Comparison of ENCODE assay signal across 25 mouse cellular contexts in genomic region chr3:9505692-9506211, GRCm38 (mm10).
DNase-seq lines count a peak whose midpoint lies in the region; ATAC-seq lines count a peak whose summit lies in the region.
"Had no signal": no experiment of that assay in that cellular context is flagged by ENCODE, and none has a peak within 500 bp of the region (broad histone marks: within the 10 kb centered on the region; RNA-seq: fewer than 3 reads in every experiment).

No protein-coding gene starts in this region.

- 72% methylated on average over 6 of the region's 6 CpGs for WGBS in hindbrain, embryonic 13.5 days
- WGBS in hindbrain, embryonic 11.5 days = 74% methylated on average over 6 of the region's 6 CpGs
- WGBS in macrophage (ENCODE audit: missing documents) = 28% methylated on average over 6 of the region's 6 CpGs

- no peak overlapping the region for H3K4me3 ChIP-seq in hindbrain, embryonic 13.5 days
- H3K4me3 ChIP-seq in hindbrain, embryonic 11.5 days (ENCODE audit: low read depth, low read length) = no peak overlapping the region
- H3K4me3 ChIP-seq in megakaryocyte, embryonic 14.5 days (replicated peaks) = peak overlapping the region; percentile 74
- no peak overlapping the region for H3K4me3 ChIP-seq in macrophage (ENCODE audit: inconsistent target)
- H3K4me3 ChIP-seq: erythroblast, embryonic 14.5 days; heart, embryonic 10.5 days; midbrain, embryonic 10.5 days had no signal

- H3K79me2 ChIP-seq in macrophage (ENCODE audit: inconsistent target) = peaks cover 64% of the 10 kb centered on the region; the same call in 1 of the 2 replicates

- no peak for ATAC-seq in hindbrain, embryonic 13.5 days (ENCODE audit: low FRiP score)
- ATAC-seq in hindbrain, embryonic 11.5 days (ENCODE audit: low FRiP score) = no peak
- ATAC-seq in megakaryocyte, adult 5-6 weeks (ENCODE audit: poor library complexity, severe bottlenecking) = no peak
- ATAC-seq: CD4-positive, CD25-positive, alpha-beta regulatory T cell, adult 4 months; forebrain, embryonic 14.5 days; inflammation-experienced regulatory T-cells, adult 6 months; Patski had no signal

- peaks cover 17% of the 10 kb centered on the region for H3K4me1 ChIP-seq in hindbrain, embryonic 13.5 days (replicated peaks)
- 0 out of 2 replicates have a peak, but pooled peaks cover 3% of the 10 kb centered on the region for H3K4me1 ChIP-seq in hindbrain, embryonic 11.5 days (replicated peaks; ENCODE audit: control insufficient read depth, insufficient read depth, low read length)
- peaks cover 47% of the 10 kb centered on the region for H3K4me1 ChIP-seq in megakaryocyte, embryonic 14.5 days

- no peak overlapping the region for H3K9ac ChIP-seq in hindbrain, embryonic 13.5 days
- H3K9ac ChIP-seq in hindbrain, embryonic 11.5 days (ENCODE audit: low read depth, low read length) = no peak overlapping the region

- no peaks in the 10 kb centered on the region for H3K27me3 ChIP-seq in hindbrain, embryonic 13.5 days
- H3K27me3 ChIP-seq in hindbrain, embryonic 11.5 days (ENCODE audit: control insufficient read depth, insufficient read depth, low read length) = no peaks in the 10 kb centered on the region
- peaks cover 3% of the 10 kb centered on the region for H3K27me3 ChIP-seq in megakaryocyte, embryonic 14.5 days (replicated peaks)
- H3K27me3 ChIP-seq: Patski had no signal

- DNase-seq in cerebellum, postnatal 10 days = peak; percentile 45 to 64
- DNase-seq in cerebellum, adult 11-12 months = no peak
- DNase-seq in hindbrain, embryonic 11.5 days (ENCODE audit: low spot score) = no peak
- no peak for DNase-seq in cerebellum, postnatal 4 days (ENCODE audit: low spot score in 2 of 2)
- DNase-seq: adrenal gland, postnatal 14 days; cerebellum, adult 11 months; gastrocnemius, postnatal 14 days; kidney, adult 2 months; kidney, postnatal 25 days; liver; lung, postnatal 10 days; retina, postnatal 1 day; right cerebral cortex, postnatal 4 days; thymus, postnatal 36 days had no signal

- H3K9me3 ChIP-seq in hindbrain, embryonic 13.5 days = no peaks in the 10 kb centered on the region
- no peaks in the 10 kb centered on the region for H3K9me3 ChIP-seq in hindbrain, embryonic 11.5 days (ENCODE audit: control insufficient read depth, low read length)
- H3K9me3 ChIP-seq in megakaryocyte, embryonic 14.5 days = no peaks in the 10 kb centered on the region
- H3K9me3 ChIP-seq: heart, embryonic 10.5 days; midbrain, embryonic 10.5 days had no signal

- no peaks in the 10 kb centered on the region for H3K36me3 ChIP-seq in hindbrain, embryonic 13.5 days
- H3K36me3 ChIP-seq in hindbrain, embryonic 11.5 days (ENCODE audit: control insufficient read depth, insufficient read depth, low read length) = no peaks in the 10 kb centered on the region
- no peaks in the 10 kb centered on the region for H3K36me3 ChIP-seq in megakaryocyte, embryonic 14.5 days (replicated peaks; ENCODE audit: low read length)
- H3K36me3 ChIP-seq in macrophage (ENCODE audit: inconsistent target) = no peaks in the 10 kb centered on the region
- H3K36me3 ChIP-seq: heart, embryonic 10.5 days; midbrain, embryonic 10.5 days had no signal

- no peak overlapping the region for H3K4me2 ChIP-seq in hindbrain, embryonic 13.5 days
- H3K4me2 ChIP-seq in hindbrain, embryonic 11.5 days (replicated peaks; ENCODE audit: low read depth, low read length) = no peak overlapping the region

- H3K27ac ChIP-seq in hindbrain, embryonic 13.5 days = peak overlapping the region; percentile 12; the same call in 1 of the 2 replicates
- H3K27ac ChIP-seq in hindbrain, embryonic 11.5 days (ENCODE audit: low read depth, low read length) = no peak overlapping the region
- peak overlapping the region; percentile 98 for H3K27ac ChIP-seq in macrophage
- H3K27ac ChIP-seq: heart, embryonic 10.5 days; midbrain, embryonic 10.5 days had no signal

Comparison
In these comparisons a context has a peak if more than half of its experiments do, and no peak if none do; other contexts are left out.
1. DNase-seq: peak in cerebellum, postnatal 10 days (2 of 2); none in cerebellum, adult 11-12 months (single experiment), hindbrain, embryonic 11.5 days (single experiment) and cerebellum, postnatal 4 days (0 of 2).